Mouse (Mus musculus) embryonic fibroblast, embryonic 13.5 days (primary cell): ENCODE results near the gene Colgalt1. TPM values are rescaled to one million over a fixed set of nuclear protein-coding genes. Genes with fewer than 3 reads are reported as not detected.

Source experiments
- H3K27ac ChIP-seq: 2 replicates; pipeline ENCODE4 v1.5.1; 2012; ENCODE audit warnings: low read length, control low read depth, inconsistent platforms; ENCODE audit not compliant: insufficient read depth
- H3K4me1 ChIP-seq: 2 replicates; pipeline ENCODE4 v1.6.1; 2011; ENCODE audit warnings: low read length; ENCODE audit not compliant: control insufficient read depth, insufficient read depth
- H3K4me3 ChIP-seq: 2 replicates; pipeline ENCODE4 v1.5.1; 2011; ENCODE audit warnings: mild to moderate bottlenecking, control low read depth, low read length; ENCODE audit not compliant: insufficient read depth
- CTCF ChIP-seq: IDR thresholded peaks from 2 replicates; pipeline ENCODE4 v1.5.1; 2011; ENCODE audit warnings: mild to moderate bottlenecking, control low read depth, low read length, moderate library complexity, borderline replicate concordance; ENCODE audit not compliant: insufficient read depth
- POLR2A ChIP-seq: IDR thresholded peaks from 2 replicates; pipeline ENCODE4 v1.6.1; 2011; ENCODE audit warnings: low read depth, mild to moderate bottlenecking, control low read depth, low read length, moderate library complexity
- polyA plus RNA-seq: library from polyadenylated mRNA; stranded (reverse); fragments of >200 nt; gene quantifications from 2 replicates; pipeline ENCODE4 v1.2.4, GENCODE M21; 2011; ENCODE audit warnings: low read depth; ENCODE audit not compliant: missing spikeins, insufficient read length

Gene Colgalt1
- polyA plus RNA-seq, 1 experiment = 163 TPM

GRCm38 (mm10) chr8:71674071-71674470 lies 63.3 kb downstream of the Colgalt1 start:
- Histone ChIP-seq H3K4me3 (no peak overlapping the region), H3K27ac (no peak overlapping the region), H3K4me1 (peaks cover 5% of the 10 kb centered on the region)
- no peak for TF ChIP-seq CTCF
- TF ChIP-seq POLR2A = no peak

Other genes with a start within 250 kb of the Colgalt1 start
- 94.8 and 97.6 TPM in 2 replicates for gene Use1, start 244.2 kb upstream of the Colgalt1 start, polyA plus RNA-seq
- gene Ocel1, start 239.7 kb upstream of the Colgalt1 start, polyA plus RNA-seq = 2.3 and 3.2 TPM in 2 replicates
- gene Nr2f6, start 229.0 kb upstream of the Colgalt1 start, polyA plus RNA-seq = 40.8 and 48.9 TPM in 2 replicates
- gene Ushbp1, start 215.2 kb upstream of the Colgalt1 start, polyA plus RNA-seq = not detected in 2 replicates
- 84.5 and 91.6 TPM in 2 replicates for gene Babam1, start 214.1 kb upstream of the Colgalt1 start, polyA plus RNA-seq
- gene Ankle1, start 205.0 kb upstream of the Colgalt1 start, polyA plus RNA-seq = 3.9 and 5.7 TPM in 2 replicates
- gene Abhd8, start 147.3 kb upstream of the Colgalt1 start, polyA plus RNA-seq = 19.4 and 20.9 TPM in 2 replicates
- gene Mrpl34, start 146.0 kb upstream of the Colgalt1 start, polyA plus RNA-seq = 36.9 and 50.5 TPM in 2 replicates
- gene Dda1, start 141.8 kb upstream of the Colgalt1 start, polyA plus RNA-seq = 63.1 and 70.4 TPM in 2 replicates
- 15.4 and 15.6 TPM in 2 replicates for gene Ano8, start 125.0 kb upstream of the Colgalt1 start, polyA plus RNA-seq
- gene Gtpbp3, start 122.9 kb upstream of the Colgalt1 start, polyA plus RNA-seq = 10.5 and 12.5 TPM in 2 replicates
- gene Plvap, start 99.2 kb upstream of the Colgalt1 start, polyA plus RNA-seq = 0.33 and 0.44 TPM in 2 replicates
- not detected in 2 replicates for gene Ccdc194, start 85.3 kb upstream of the Colgalt1 start, polyA plus RNA-seq
- 102 and 107 TPM in 2 replicates for gene Bst2, start 73.5 kb upstream of the Colgalt1 start, polyA plus RNA-seq
- gene Mvb12a, start 68.1 kb upstream of the Colgalt1 start, polyA plus RNA-seq = 38.3 and 39.4 TPM in 2 replicates
- 0.32 TPM in 1 of 2 replicates, not detected in the other for gene Tmem221, start 52.1 kb upstream of the Colgalt1 start, polyA plus RNA-seq
- gene Nxnl1, start 44.4 kb upstream of the Colgalt1 start, polyA plus RNA-seq = not detected in 2 replicates
- 13.7 and 17.7 TPM in 2 replicates for gene Slc27a1, start 42.1 kb upstream of the Colgalt1 start, polyA plus RNA-seq
- 86.0 and 99.4 TPM in 2 replicates for gene Pgls, start 18.8 kb upstream of the Colgalt1 start, polyA plus RNA-seq
- gene Fam129c, start 13.3 kb upstream of the Colgalt1 start, polyA plus RNA-seq = 1.8 and 3.0 TPM in 2 replicates
- 1.9 and 2.6 TPM in 2 replicates for gene Unc13a, start 60.8 kb downstream of the Colgalt1 start, polyA plus RNA-seq
- gene Jak3, start 65.3 kb downstream of the Colgalt1 start, polyA plus RNA-seq = 5.0 and 6.1 TPM in 2 replicates
- gene Insl3, start 78.2 kb downstream of the Colgalt1 start, polyA plus RNA-seq = 1.4 TPM in 1 of 2 replicates, not detected in the other
- 0.67 and 1.1 TPM in 2 replicates for gene B3gnt3, start 90.8 kb downstream of the Colgalt1 start, polyA plus RNA-seq
- gene Fcho1, start 114.7 kb downstream of the Colgalt1 start, polyA plus RNA-seq = not detected in 2 replicates